Mouse (Mus musculus): ENCODE results near the gene Papss2. TPM values are rescaled to one million over a fixed set of nuclear protein-coding genes. Genes with fewer than 3 reads are reported as not detected.

The Papss2 gene
- polyA plus RNA-seq, 1 experiment from 2014 or later, result 26.6 TPM

- DNase-seq (ENCODE audit: low spot score), result no peak
- Histone ChIP-seq H3K27ac (replicated peaks; ENCODE audit: low read depth, low read length) (no peak overlapping the region), H3K27me3 (replicated peaks; ENCODE audit: control insufficient read depth, insufficient read depth, low read length) (no peaks in the 10 kb centered on the region), H3K36me3 (ENCODE audit: control insufficient read depth, insufficient read depth, low read length) (no peaks in the 10 kb centered on the region), H3K9ac (ENCODE audit: low read depth, low read length) (no peak overlapping the region), H3K9me3 (ENCODE audit: control insufficient read depth, low read length) (0 out of 2 replicates have a peak, but pooled peaks cover 3% of the 10 kb centered on the region), H3K4me2 (ENCODE audit: low read depth, low read length) (no peak overlapping the region), H3K4me1 (ENCODE audit: control insufficient read depth, insufficient read depth, low read length) (no peaks in the 10 kb centered on the region; the same call in 1 of the 2 replicates), H3K4me3 (ENCODE audit: low read depth, low read length) (no peak overlapping the region)
- no peak for ATAC-seq (ENCODE audit: low read depth)
- WGBS, result 80% methylated on average over 8 of the region's 8 CpGs
Observed at GRCm38 (mm10) chr19:32567025-32567424, 28.6 kb upstream of the Papss2 start.

DNA sequence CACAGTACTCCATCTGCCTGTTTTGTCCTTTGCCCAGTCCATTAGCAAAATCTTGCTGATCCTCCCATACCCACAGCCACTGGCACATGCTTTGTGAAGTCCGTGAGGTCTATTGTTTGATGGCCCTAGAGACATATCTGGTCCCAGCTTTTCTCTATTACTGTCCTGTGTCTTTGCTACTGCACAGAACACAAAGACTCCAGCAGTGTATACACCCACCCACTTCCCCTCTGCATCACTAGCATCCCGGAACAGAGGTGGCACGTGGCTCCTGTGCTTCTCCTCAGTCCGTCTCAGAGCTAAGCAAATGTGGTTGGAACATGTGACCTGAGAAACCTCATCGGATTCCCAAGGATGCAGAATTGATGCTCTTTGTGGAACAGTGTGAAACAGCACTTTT is 28.1 kb upstream of the Papss2 start:
- 82% methylated on average over 5 of the region's 5 CpGs for WGBS
- DNase-seq (ENCODE audit: low spot score) (no peak), ATAC-seq (ENCODE audit: low read depth) (no peak)
- Histone ChIP-seq H3K27me3 (replicated peaks; ENCODE audit: control insufficient read depth, insufficient read depth, low read length) (no peaks in the 10 kb centered on the region), H3K4me3 (ENCODE audit: low read depth, low read length) (no peak overlapping the region), H3K4me2 (ENCODE audit: low read depth, low read length) (no peak overlapping the region), H3K36me3 (ENCODE audit: control insufficient read depth, insufficient read depth, low read length) (no peaks in the 10 kb centered on the region), H3K4me1 (ENCODE audit: control insufficient read depth, insufficient read depth, low read length) (no peaks in the 10 kb centered on the region; the same call in 1 of the 2 replicates), H3K9me3 (ENCODE audit: control insufficient read depth, low read length) (0 out of 2 replicates have a peak, but pooled peaks cover 2% of the 10 kb centered on the region), H3K27ac (replicated peaks; ENCODE audit: low read depth, low read length) (no peak overlapping the region), H3K9ac (ENCODE audit: low read depth, low read length) (no peak overlapping the region)

- no peaks in the 10 kb centered on the region for H3K9me3 ChIP-seq (ENCODE audit: control insufficient read depth, low read length)
- H3K27me3 ChIP-seq (replicated peaks; ENCODE audit: control insufficient read depth, insufficient read depth, low read length), result no peaks in the 10 kb centered on the region
- no peaks in the 10 kb centered on the region for H3K36me3 ChIP-seq (ENCODE audit: control insufficient read depth, insufficient read depth, low read length)
- H3K27ac ChIP-seq (replicated peaks; ENCODE audit: low read depth, low read length), result no peak overlapping the region
- H3K4me3 ChIP-seq (ENCODE audit: low read depth, low read length), result no peak overlapping the region
- ATAC-seq (ENCODE audit: low read depth), result no peak
- H3K4me2 ChIP-seq (ENCODE audit: low read depth, low read length), result no peak overlapping the region
- H3K9ac ChIP-seq (ENCODE audit: low read depth, low read length), result no peak overlapping the region
- 88% methylated on average over 3 of the region's 3 CpGs for WGBS
- no peak for DNase-seq (ENCODE audit: low spot score)
- no peaks in the 10 kb centered on the region; the same call in 1 of the 2 replicates for H3K4me1 ChIP-seq (ENCODE audit: control insufficient read depth, insufficient read depth, low read length)
Observed at GRCm38 (mm10) chr19:32568470-32568869, 27.1 kb upstream of the Papss2 start.

GRCm38 (mm10) chr19:32568961-32569653 is 26.5 kb upstream of the Papss2 start:
- H3K4me2 ChIP-seq (ENCODE audit: low read depth, low read length), result no peak overlapping the region
- peak; percentile 72 for DNase-seq (ENCODE audit: low spot score)
- H3K4me1 ChIP-seq (ENCODE audit: control insufficient read depth, insufficient read depth, low read length), result no peaks in the 10 kb centered on the region; the same call in 1 of the 2 replicates
- H3K27me3 ChIP-seq (replicated peaks; ENCODE audit: control insufficient read depth, insufficient read depth, low read length), result no peaks in the 10 kb centered on the region
- H3K9me3 ChIP-seq (ENCODE audit: control insufficient read depth, low read length), result no peaks in the 10 kb centered on the region
- H3K27ac ChIP-seq (replicated peaks; ENCODE audit: low read depth, low read length), result no peak overlapping the region
- no peak overlapping the region for H3K4me3 ChIP-seq (ENCODE audit: low read depth, low read length)
- 68% methylated on average over 3 of the region's 3 CpGs for WGBS
- ATAC-seq (ENCODE audit: low read depth), result no peak
- no peaks in the 10 kb centered on the region for H3K36me3 ChIP-seq (ENCODE audit: control insufficient read depth, insufficient read depth, low read length)
- no peak overlapping the region for H3K9ac ChIP-seq (ENCODE audit: low read depth, low read length)

DNA sequence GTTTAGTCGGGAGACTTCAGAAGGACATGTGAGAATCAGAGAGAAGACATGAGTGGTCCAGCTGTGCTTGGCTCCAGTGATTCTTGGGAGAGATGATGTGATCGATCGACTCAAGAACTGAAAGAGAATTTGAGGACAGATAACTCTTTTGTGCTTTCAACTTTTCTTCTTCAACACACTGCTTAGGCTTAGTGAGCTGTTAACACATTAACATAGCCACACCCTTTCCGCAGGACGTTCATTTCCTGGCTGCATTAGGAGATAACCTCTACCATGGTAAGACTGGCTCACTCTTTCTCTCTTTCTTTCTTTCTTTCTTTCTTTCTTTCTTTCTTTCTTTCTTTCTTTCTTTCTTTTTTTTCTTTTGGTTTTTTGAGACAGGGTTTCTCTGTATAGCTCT is 25.9 kb upstream of the Papss2 start:
- no peak for DNase-seq (ENCODE audit: low spot score)
- 77% methylated on average over 5 of the region's 5 CpGs for WGBS
- no peaks in the 10 kb centered on the region for H3K27me3 ChIP-seq (replicated peaks; ENCODE audit: control insufficient read depth, insufficient read depth, low read length)

GRCm38 (mm10) chr19:32572191-32572590 is 23.4 kb upstream of the Papss2 start:
- no peaks in the 10 kb centered on the region for H3K27me3 ChIP-seq (replicated peaks; ENCODE audit: control insufficient read depth, insufficient read depth, low read length)
- no peaks in the 10 kb centered on the region for H3K9me3 ChIP-seq (ENCODE audit: control insufficient read depth, low read length)
- H3K4me2 ChIP-seq (ENCODE audit: low read depth, low read length), result no peak overlapping the region
- no peak overlapping the region for H3K9ac ChIP-seq (ENCODE audit: low read depth, low read length)
- DNase-seq (ENCODE audit: low spot score) (no peak), ATAC-seq (ENCODE audit: low read depth) (no peak)
- H3K4me3 ChIP-seq (ENCODE audit: low read depth, low read length), result no peak overlapping the region
- 63% methylated on average over 2 of the region's 2 CpGs for WGBS
- no peaks in the 10 kb centered on the region for H3K36me3 ChIP-seq (ENCODE audit: control insufficient read depth, insufficient read depth, low read length)
- no peaks in the 10 kb centered on the region; the same call in 1 of the 2 replicates for H3K4me1 ChIP-seq (ENCODE audit: control insufficient read depth, insufficient read depth, low read length)
- no peak overlapping the region for H3K27ac ChIP-seq (replicated peaks; ENCODE audit: low read depth, low read length)

More for the DNA sequence above, 25.9 kb upstream of the Papss2 start:
- H3K4me1 ChIP-seq (ENCODE audit: control insufficient read depth, insufficient read depth, low read length), result no peaks in the 10 kb centered on the region; the same call in 1 of the 2 replicates
- no peak overlapping the region for H3K9ac ChIP-seq (ENCODE audit: low read depth, low read length)
- ATAC-seq (ENCODE audit: low read depth), result no peak
- no peaks in the 10 kb centered on the region for H3K9me3 ChIP-seq (ENCODE audit: control insufficient read depth, low read length)
- H3K27ac ChIP-seq (replicated peaks; ENCODE audit: low read depth, low read length), result no peak overlapping the region
- no peaks in the 10 kb centered on the region for H3K36me3 ChIP-seq (ENCODE audit: control insufficient read depth, insufficient read depth, low read length)
- no peak overlapping the region for H3K4me2 ChIP-seq (ENCODE audit: low read depth, low read length)
- H3K4me3 ChIP-seq (ENCODE audit: low read depth, low read length), result no peak overlapping the region

GRCm38 (mm10) chr19:32573259-32573658 is 22.3 kb upstream of the Papss2 start:
- WGBS, result 83% methylated on average over 6 of the region's 6 CpGs
- no peak for ATAC-seq (ENCODE audit: low read depth)
- H3K9ac ChIP-seq (ENCODE audit: low read depth, low read length), result no peak overlapping the region
- H3K4me3 ChIP-seq (ENCODE audit: low read depth, low read length), result no peak overlapping the region
- no peak overlapping the region for H3K27ac ChIP-seq (replicated peaks; ENCODE audit: low read depth, low read length)
- peaks cover 4% of the 10 kb centered on the region; the same call in 1 of the 2 replicates for H3K4me1 ChIP-seq (ENCODE audit: control insufficient read depth, insufficient read depth, low read length)
- H3K27me3 ChIP-seq (replicated peaks; ENCODE audit: control insufficient read depth, insufficient read depth, low read length), result no peaks in the 10 kb centered on the region
- no peak for DNase-seq (ENCODE audit: low spot score)
- H3K9me3 ChIP-seq (ENCODE audit: control insufficient read depth, low read length), result no peaks in the 10 kb centered on the region
- H3K36me3 ChIP-seq (ENCODE audit: control insufficient read depth, insufficient read depth, low read length), result no peaks in the 10 kb centered on the region
- no peak overlapping the region for H3K4me2 ChIP-seq (ENCODE audit: low read depth, low read length)

- H3K4me2 ChIP-seq (ENCODE audit: low read depth, low read length), result no peak overlapping the region
- ATAC-seq (ENCODE audit: low read depth), result no peak
Observed at GRCm38 (mm10) chr19:32574846-32575245, 20.7 kb upstream of the Papss2 start.

DNA sequence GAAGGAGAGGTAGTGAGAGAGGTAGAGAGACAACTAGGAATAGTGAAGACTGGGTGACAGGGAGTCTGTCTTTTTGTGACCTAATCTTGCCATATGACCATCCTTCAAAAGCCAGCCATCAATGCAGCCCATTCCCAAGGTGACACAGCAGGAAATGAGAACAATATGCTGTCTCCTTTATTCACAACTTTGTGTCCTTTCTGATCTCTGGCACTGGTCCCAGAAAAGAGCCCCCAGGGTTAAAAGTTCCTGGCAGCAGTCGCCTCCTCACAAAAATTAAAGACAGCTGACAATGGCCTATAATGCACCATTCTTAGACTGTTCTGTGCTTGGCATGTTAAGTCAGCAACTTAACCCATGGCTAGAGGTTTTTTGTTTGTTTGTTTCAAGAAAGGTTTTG is 17.8 kb upstream of the Papss2 start:
- H3K9me3 ChIP-seq (ENCODE audit: control insufficient read depth, low read length), result no peaks in the 10 kb centered on the region
- ATAC-seq (ENCODE audit: low read depth), result no peak; the same call in 1 of the 2 replicates
- H3K4me3 ChIP-seq (ENCODE audit: low read depth, low read length), result no peak overlapping the region
- H3K36me3 ChIP-seq (ENCODE audit: control insufficient read depth, insufficient read depth, low read length), result no peaks in the 10 kb centered on the region
- H3K4me1 ChIP-seq (ENCODE audit: control insufficient read depth, insufficient read depth, low read length), result 0 out of 2 replicates have a peak, but pooled peaks cover 4% of the 10 kb centered on the region
- H3K27me3 ChIP-seq (replicated peaks; ENCODE audit: control insufficient read depth, insufficient read depth, low read length), result no peaks in the 10 kb centered on the region
- 17% methylated on average over 1 of the region's 1 CpGs for WGBS
- peak; percentile 57 for DNase-seq (ENCODE audit: low spot score)
- no peak overlapping the region for H3K27ac ChIP-seq (replicated peaks; ENCODE audit: low read depth, low read length)
- no peak overlapping the region for H3K9ac ChIP-seq (ENCODE audit: low read depth, low read length)
- H3K4me2 ChIP-seq (ENCODE audit: low read depth, low read length), result no peak overlapping the region

More at GRCm38 (mm10) chr19:32574846-32575245, 20.7 kb upstream of the Papss2 start:
- no peak for DNase-seq (ENCODE audit: low spot score)
- Histone ChIP-seq H3K36me3 (ENCODE audit: control insufficient read depth, insufficient read depth, low read length) (no peaks in the 10 kb centered on the region), H3K27ac (replicated peaks; ENCODE audit: low read depth, low read length) (no peak overlapping the region), H3K4me3 (ENCODE audit: low read depth, low read length) (no peak overlapping the region), H3K27me3 (replicated peaks; ENCODE audit: control insufficient read depth, insufficient read depth, low read length) (no peaks in the 10 kb centered on the region), H3K9me3 (ENCODE audit: control insufficient read depth, low read length) (no peaks in the 10 kb centered on the region), H3K9ac (ENCODE audit: low read depth, low read length) (no peak overlapping the region), H3K4me1 (ENCODE audit: control insufficient read depth, insufficient read depth, low read length) (peaks cover 4% of the 10 kb centered on the region; the same call in 1 of the 2 replicates)
- 69% methylated on average over 3 of the region's 3 CpGs for WGBS
